Mouse (Mus musculus) stomach, embryonic 16.5 days (tissue): ENCODE results near the gene Ddias. TPM values are rescaled to one million over a fixed set of nuclear protein-coding genes. Genes with fewer than 3 reads are reported as not detected.
"Not testable (repeated sequence)": the region's sequence is repeated elsewhere in the genome, so short reads cannot be mapped to it uniquely, and the experiment has no call there.

Experiments
- ATAC-seq: fragments of 200-750 bp; cut with Nextera tagmentation; 2 replicates; pipeline ENCODE4 v1.8.0; 2017; ENCODE audit warnings: moderate number of reproducible peaks, moderate TSS enrichment; ENCODE audit not compliant: insufficient read depth, low FRiP score
- H3K27ac ChIP-seq: fragments of 300-500 bp; sonication (generic); 2 replicates; pipeline ENCODE4 v1.5.1; 2014; ENCODE audit warnings: low read length
- H3K27me3 ChIP-seq: fragments of 300-500 bp; sonication (generic); 2 replicates; pipeline ENCODE4 v1.6.1; 2014; ENCODE audit warnings: low read length, control low read depth, mixed read lengths; ENCODE audit not compliant: control insufficient read depth, insufficient read depth
- H3K36me3 ChIP-seq: fragments of 300-500 bp; sonication (generic); 2 replicates; pipeline ENCODE4 v1.6.1; 2014; ENCODE audit warnings: low read length; ENCODE audit not compliant: control insufficient read depth, insufficient read depth
- H3K4me1 ChIP-seq: fragments of 300-500 bp; sonication (generic); 2 replicates; pipeline ENCODE4 v1.6.1; 2014; ENCODE audit warnings: low read length, control low read depth, mixed read lengths; ENCODE audit not compliant: control insufficient read depth, insufficient read depth
- H3K4me2 ChIP-seq: fragments of 300-500 bp; sonication (generic); 2 replicates; pipeline ENCODE4 v1.6.1; 2014; ENCODE audit warnings: low read depth, low read length, mixed read lengths
- H3K4me3 ChIP-seq: fragments of 300-500 bp; sonication (generic); replicated peaks from 2 replicates; pipeline ENCODE4 v1.5.1; 2014; ENCODE audit warnings: mild to moderate bottlenecking, low read length
- H3K9ac ChIP-seq: fragments of 300-500 bp; sonication (generic); 2 replicates; pipeline ENCODE4 v1.6.1; 2014; ENCODE audit warnings: low read length
- H3K9me3 ChIP-seq: fragments of 300-500 bp; sonication (generic); replicated peaks from 2 replicates; pipeline ENCODE4 v1.6.1; 2016; ENCODE audit warnings: low read length, control low read depth; ENCODE audit not compliant: control insufficient read depth
- WGBS: fragments of 180-500 bp; shearing (Covaris S2); extraction: QIAGEN DNeasy Blood & Tissue Kit; methylation state at CpG from one replicate; pipeline ENCODE4 v1.1.7; 2014; 5-methylcytosine and 5-hydroxymethylcytosine counted together
- polyA plus RNA-seq: library from polyadenylated mRNA; unstranded; fragments of >200 nt; fragmentation: Nextera tagmentation; extraction: Ambion mirVana; gene quantifications from 2 replicates; pipeline ENCODE4 v1.2.1, GENCODE M21; 2015

Ddias gene
- 9.2 and 10.6 TPM in 2 replicates for polyA plus RNA-seq

- ATAC-seq, result peak; percentile 87
- H3K36me3 ChIP-seq, result no peaks in the 10 kb centered on the region
- no peaks in the 10 kb centered on the region for H3K27me3 ChIP-seq
- no peaks in the 10 kb centered on the region for H3K9me3 ChIP-seq
- H3K4me2 ChIP-seq, result peak within 1 kb of the TSS; percentile 86
- WGBS, result under 1% methylated on average over 53 of the region's 53 CpGs
- peak within 1 kb of the TSS; percentile 96 for H3K27ac ChIP-seq
- H3K9ac ChIP-seq, result peak within 1 kb of the TSS; percentile 76
- H3K4me3 ChIP-seq, result peak within 1 kb of the TSS; percentile 76
- H3K4me1 ChIP-seq, result peaks cover 18% of the 10 kb centered on the region
These were observed at the start of gene Ddias, which contains the start of gene Prcp for GRCm38 (mm10) chr7:92874116-92874675. Gene Ddias, minus strand, starts transcription at chr7:92874247. Gene Prcp, plus strand, starts transcription at chr7:92874470.

GRCm38 (mm10) chr7:92920857-92921172 is 46.8 kb upstream of the Ddias start:
- Histone ChIP-seq H3K4me3 (no peak overlapping the region), H3K9me3 (no peaks in the 10 kb centered on the region), H3K27ac (no peak overlapping the region), H3K9ac (no peak overlapping the region), H3K36me3 (no peaks in the 10 kb centered on the region), H3K4me2 (no peak overlapping the region), H3K27me3 (no peaks in the 10 kb centered on the region), H3K4me1 (no peaks in the 10 kb centered on the region)
- no peak for ATAC-seq
- WGBS, result 68% methylated on average over 2 of the region's 2 CpGs

GRCm38 (mm10) chr7:92920172-92920856 is 46.3 kb upstream of the Ddias start:
- Histone ChIP-seq H3K27me3 (no peaks in the 10 kb centered on the region), H3K4me1 (no peaks in the 10 kb centered on the region), H3K27ac (no peak overlapping the region), H3K36me3 (no peaks in the 10 kb centered on the region), H3K4me3 (no peak overlapping the region), H3K9ac (no peak overlapping the region), H3K4me2 (no peak overlapping the region), H3K9me3 (no peaks in the 10 kb centered on the region)
- ATAC-seq, result no peak
- WGBS, result 78% methylated on average over 6 of the region's 6 CpGs

GRCm38 (mm10) chr7:92904285-92904684 is 30.2 kb upstream of the Ddias start:
- H3K36me3 ChIP-seq, H3K27me3 ChIP-seq, H3K27ac ChIP-seq, H3K9me3 ChIP-seq, H3K4me3 ChIP-seq, ATAC-seq, H3K4me2 ChIP-seq, H3K9ac ChIP-seq, H3K4me1 ChIP-seq: not testable (repeated sequence)
- 36% methylated on average over 7 of the region's 7 CpGs for WGBS

GRCm38 (mm10) chr7:92903360-92904038 is 29.5 kb upstream of the Ddias start:
- WGBS, result 50% methylated on average over 7 of the region's 7 CpGs

GRCm38 (mm10) chr7:92897021-92897420 is 23.0 kb upstream of the Ddias start:
- 48% methylated on average over 2 of the region's 2 CpGs for WGBS
- H3K36me3 ChIP-seq, result no peaks in the 10 kb centered on the region
- H3K4me1 ChIP-seq, result no peaks in the 10 kb centered on the region
- H3K9me3 ChIP-seq, result no peaks in the 10 kb centered on the region; the same call in 1 of the 2 replicates
- H3K4me2 ChIP-seq, result no peak overlapping the region
- no peak overlapping the region for H3K27ac ChIP-seq
- no peak overlapping the region for H3K4me3 ChIP-seq
- no peak overlapping the region for H3K9ac ChIP-seq
- ATAC-seq, result no peak
- no peaks in the 10 kb centered on the region for H3K27me3 ChIP-seq

More at GRCm38 (mm10) chr7:92903360-92904038, 29.5 kb upstream of the Ddias start:
- H3K9me3 ChIP-seq, result no peaks in the 10 kb centered on the region
- no peak overlapping the region for H3K27ac ChIP-seq
- no peaks in the 10 kb centered on the region for H3K4me1 ChIP-seq
- no peak overlapping the region for H3K4me2 ChIP-seq
- H3K36me3 ChIP-seq, result no peaks in the 10 kb centered on the region
- H3K27me3 ChIP-seq, result no peaks in the 10 kb centered on the region
- ATAC-seq, result peak; percentile 87; the same call in 1 of the 2 replicates
- no peak overlapping the region for H3K4me3 ChIP-seq
- H3K9ac ChIP-seq, result no peak overlapping the region

GRCm38 (mm10) chr7:92896036-92896435 is 22.0 kb upstream of the Ddias start:
- Histone ChIP-seq H3K9ac (no peak overlapping the region), H3K4me3 (no peak overlapping the region), H3K9me3 (no peaks in the 10 kb centered on the region; the same call in 1 of the 2 replicates), H3K4me2 (no peak overlapping the region), H3K36me3 (no peaks in the 10 kb centered on the region), H3K4me1 (no peaks in the 10 kb centered on the region), H3K27ac (no peak overlapping the region), H3K27me3 (no peaks in the 10 kb centered on the region)
- WGBS, result 66% methylated on average over 5 of the region's 5 CpGs
- ATAC-seq, result no peak

DNA sequence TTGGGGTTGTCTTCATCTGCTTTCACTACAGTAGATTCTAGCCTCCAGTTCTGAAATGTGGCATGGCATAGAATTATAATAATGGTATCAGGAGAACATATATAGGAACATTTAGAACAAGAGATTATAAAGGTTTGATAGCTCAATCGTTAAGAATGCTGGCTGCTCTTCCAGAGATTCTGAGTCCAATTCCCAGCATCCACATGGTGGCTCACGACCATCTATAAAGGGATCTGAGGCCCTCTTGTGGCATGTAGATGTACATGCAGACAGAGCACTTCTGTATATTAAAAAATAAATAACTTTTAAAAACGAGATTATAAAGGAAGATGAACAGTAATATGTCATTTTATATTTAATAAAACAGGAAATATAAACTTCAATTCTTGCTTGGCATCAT is 19.4 kb upstream of the Ddias start:
- no peaks in the 10 kb centered on the region; the same call in 1 of the 2 replicates for H3K9me3 ChIP-seq
- H3K36me3 ChIP-seq, result no peaks in the 10 kb centered on the region
- no peak for ATAC-seq
- H3K9ac ChIP-seq, result no peak overlapping the region
- H3K4me3 ChIP-seq, result no peak overlapping the region
- WGBS, result 49% methylated on average over 3 of the region's 3 CpGs
- no peaks in the 10 kb centered on the region for H3K27me3 ChIP-seq
- no peak overlapping the region for H3K4me2 ChIP-seq
- H3K4me1 ChIP-seq, result no peaks in the 10 kb centered on the region
- no peak overlapping the region for H3K27ac ChIP-seq

- no peak for ATAC-seq
- no peak overlapping the region for H3K4me3 ChIP-seq
- no peak overlapping the region for H3K4me2 ChIP-seq
- H3K9me3 ChIP-seq, result no peaks in the 10 kb centered on the region; the same call in 1 of the 2 replicates
- H3K9ac ChIP-seq, result no peak overlapping the region
- 24% methylated on average over 4 of the region's 4 CpGs for WGBS
- no peaks in the 10 kb centered on the region for H3K36me3 ChIP-seq
- H3K4me1 ChIP-seq, result no peaks in the 10 kb centered on the region
- H3K27me3 ChIP-seq, result no peaks in the 10 kb centered on the region
- no peak overlapping the region for H3K27ac ChIP-seq
These were observed 16.7 kb upstream of the Ddias start for GRCm38 (mm10) chr7:92890618-92891230.
